Mouse (Mus musculus) heart, adult 18-20 months (tissue): ENCODE data around the gene Abhd12b. TPM values are rescaled to one million over a fixed set of nuclear protein-coding genes. Genes with fewer than 3 reads are reported as not detected.
"Not testable (repeated sequence)": the region's sequence is repeated elsewhere in the genome, so short reads cannot be mapped to it uniquely, and the experiment has no call there.

Source experiments
- DNase-seq, 2 experiments: peaks; one replicate each; pipeline ENCODE4 v3.0.0; 2021 to 2022; ENCODE audit warnings: mixed read lengths in 1 of 2
- total RNA-seq, 2 experiments: library from RNA; stranded (reverse); gene quantifications; 2 replicates each; pipeline ENCODE4 v1.2.3; 2021

Gene Abhd12b
- total RNA-seq, 2 experiments from 2014 or later = not detected

- no peak for DNase-seq
Observed at GRCm38 (mm10) chr12:70139871-70140270, 14.1 kb upstream of the Abhd12b start.

- peak in 1 of 2 experiments; percentile 42 for DNase-seq
Observed at GRCm38 (mm10) chr12:70140542-70140941, 13.4 kb upstream of the Abhd12b start.

GRCm38 (mm10) chr12:70140993-70141576 is 12.9 kb upstream of the Abhd12b start:
- DNase-seq = no peak

- peak in 1 of 2 experiments; percentile 54 for DNase-seq
Observed at GRCm38 (mm10) chr12:70144106-70144587, 9.8 kb upstream of the Abhd12b start.

- DNase-seq = peak; percentile 61 to 86
Observed at GRCm38 (mm10) chr12:70144637-70145448, 9.1 kb upstream of the Abhd12b start.

- DNase-seq = no peak
Observed at GRCm38 (mm10) chr12:70145586-70145985, 8.4 kb upstream of the Abhd12b start.

GRCm38 (mm10) chr12:70147986-70148630 is 5.8 kb upstream of the Abhd12b start:
- DNase-seq = peak; percentile 30 to 36

- DNase-seq = peak in 1 of 2 experiments; percentile 7
Observed at GRCm38 (mm10) chr12:70148631-70149265, 5.2 kb upstream of the Abhd12b start.

- DNase-seq = no peak
Observed at GRCm38 (mm10) chr12:70156222-70156621, 2.3 kb downstream of the Abhd12b start.

GRCm38 (mm10) chr12:70157292-70158066 is 3.5 kb downstream of the Abhd12b start:
- no peak for DNase-seq

GRCm38 (mm10) chr12:70161057-70161456 is 7.1 kb downstream of the Abhd12b start:
- no peak for DNase-seq

GRCm38 (mm10) chr12:70164741-70165140 is 10.8 kb downstream of the Abhd12b start:
- DNase-seq = no peak

- no peak for DNase-seq
Observed at GRCm38 (mm10) chr12:70167950-70168349, 14.0 kb downstream of the Abhd12b start.

GRCm38 (mm10) chr12:70169969-70170368 is 16.0 kb downstream of the Abhd12b start:
- DNase-seq = no peak

- not testable (repeated sequence) for DNase-seq
Observed at GRCm38 (mm10) chr12:70183507-70183906, 29.6 kb downstream of the Abhd12b start.

GRCm38 (mm10) chr12:70184173-70184783 is 30.3 kb downstream of the Abhd12b start:
- no peak for DNase-seq

- no peak for DNase-seq
Observed at GRCm38 (mm10) chr12:70192267-70192727, 38.4 kb downstream of the Abhd12b start.

- no peak for DNase-seq
Observed at GRCm38 (mm10) chr12:70195426-70195825, 41.5 kb downstream of the Abhd12b start.

GRCm38 (mm10) chr12:70196341-70196740 is 42.4 kb downstream of the Abhd12b start:
- no peak for DNase-seq

- DNase-seq = no peak
Observed at GRCm38 (mm10) chr12:70201926-70202529, 48.1 kb downstream of the Abhd12b start.

GRCm38 (mm10) chr12:70204433-70204832 is 50.5 kb downstream of the Abhd12b start:
- DNase-seq = no peak
